Mouse (Mus musculus): ENCODE measurements around the gene Emilin2.

The Emilin2 gene

DNA sequence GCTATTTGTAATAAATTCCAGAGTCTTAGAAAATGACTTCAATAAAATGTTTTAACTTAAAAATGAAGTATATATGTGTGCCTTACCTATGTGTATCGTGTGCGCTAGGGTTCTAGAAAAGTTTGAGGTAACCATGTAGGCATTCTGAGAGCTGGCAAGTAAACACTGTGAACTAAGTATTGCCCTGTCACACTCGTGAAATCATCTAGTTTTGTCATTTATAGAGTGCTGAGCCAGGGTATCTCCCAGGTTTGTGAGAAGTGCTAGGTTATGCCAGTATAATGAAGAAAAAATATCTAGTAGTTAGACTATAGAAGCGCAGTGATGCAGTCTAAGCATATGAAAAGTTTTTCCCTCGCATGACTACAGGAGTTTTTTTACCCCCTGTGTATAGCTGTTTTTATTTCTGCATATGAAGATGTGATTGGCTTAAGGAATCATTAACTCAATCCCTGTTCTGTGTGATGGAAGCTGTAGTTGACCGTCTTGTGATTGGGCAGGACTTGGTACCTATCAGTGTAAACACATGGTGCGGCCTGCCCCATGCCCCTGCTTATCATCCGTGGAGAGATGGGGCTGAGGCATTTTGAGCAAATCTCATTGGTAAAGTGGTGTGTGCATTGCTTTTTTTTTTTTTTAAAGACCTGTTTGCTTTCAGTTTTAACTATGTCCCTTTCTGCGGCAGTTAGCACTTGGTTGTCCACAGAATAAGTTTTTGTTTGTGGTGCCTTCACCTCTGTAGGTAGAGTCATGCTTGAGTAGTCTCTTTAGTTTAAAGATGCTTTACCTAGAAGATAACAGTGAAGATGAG lies 107.6 kb downstream of the Emilin2 start:
- no peak for DNase-seq (ENCODE audit: low spot score)
